22 mouse cellular contexts compared by ENCODE assay signal in genomic region chr2:32992130-32992529, GRCm38 (mm10). TPM values are rescaled to one million over a fixed set of nuclear protein-coding genes. Genes with fewer than 3 reads are reported as not detected.
DNase-seq lines count a peak whose midpoint lies in the region; ATAC-seq and TF ChIP-seq lines count a peak whose summit lies in the region.
"Had no signal": no experiment of that assay in that cellular context is flagged by ENCODE, and none has a peak within 500 bp of the region (broad histone marks: within the 10 kb centered on the region; RNA-seq: fewer than 3 reads in every experiment).

No protein-coding gene starts in this region.

- no peak for TF ChIP-seq CTCF in layer of hippocampus, adult 2 months (conservative IDR thresholded peaks at IDR 0.05)

- peak; percentile 96 for DNase-seq in heart, adult 11 months
- DNase-seq in heart, adult 8-10 months (ENCODE audit: low spot score), result no peak
- DNase-seq in layer of hippocampus, adult 2 months (ENCODE audit: low spot score in 2 of 2), result no peak
- DNase-seq in layer of hippocampus, postnatal 14 days (ENCODE audit: low spot score in 2 of 2), result no peak
- DNase-seq in right cerebral cortex, postnatal 10 days (ENCODE audit: low spot score in 2 of 2), result no peak
- no peak for DNase-seq in thymus, postnatal 36 days
- no peak for DNase-seq in embryo, embryonic 10.5 days (ENCODE audit: low spot score)
- DNase-seq: adrenal gland, postnatal 14 days; cerebellum, adult 8-10 months; cerebellum, postnatal 14 days; gastrocnemius, postnatal 14 days; heart, postnatal 10 days; heart, postnatal 4 days had no signal

- ATAC-seq in hematopoietic stem cell, adult 5-6 weeks (replicated peaks in 1 of 2; ENCODE audit: insufficient read depth in 1 of 2, low FRiP score in 2 of 2, low TSS enrichment in 1 of 2, low read depth in 1 of 2, poor library complexity in 2 of 2, severe bottlenecking in 2 of 2), result peak; percentile 77 to 91
- ATAC-seq: activated CD4-positive, CD25-positive, alpha-beta regulatory T cell, adult 4 months; forebrain, embryonic 16.5 days; hindbrain, postnatal 0 days; Patski had no signal

- H3K27ac ChIP-seq in layer of hippocampus, adult 2 months, result peak overlapping the region; percentile 28; the same call in 1 of the 2 replicates
- H3K27ac ChIP-seq: embryonic facial prominence, embryonic 13.5 days; forebrain, embryonic 12.5 days; heart, embryonic 10.5 days; hindbrain, embryonic 13.5 days; hindbrain, postnatal 0 days had no signal

- H3K4me3 ChIP-seq in layer of hippocampus, adult 2 months, result no peak overlapping the region
- H3K4me3 ChIP-seq: embryonic facial prominence, embryonic 13.5 days; forebrain, embryonic 12.5 days; heart, embryonic 10.5 days; hindbrain, embryonic 13.5 days had no signal

RNA-seq across cellular contexts. Expression of gene Slc2a8, which starts 10.2 kb away (rescaled TPM):
- 10 to 100 TPM; 15.2 to 20.2 (median 17.1) TPM for total RNA-seq in heart, adult 8-10 months (2022)
- 10 to 100 TPM; 19.1 to 21.7 TPM for total RNA-seq in layer of hippocampus, adult 2 months (2021)
- 10 to 100 TPM; 24.0 to 25.4 TPM for total RNA-seq in layer of hippocampus, postnatal 14 days (2021)
- total RNA-seq in hematopoietic stem cell, adult 5-6 weeks (2017), result 0.88 and 5.0 TPM in 2 replicates

RNA-seq across cellular contexts. Expression of gene Lrsam1, which starts 30.7 kb away (rescaled TPM):
- total RNA-seq in heart, adult 8-10 months (2022), result 10 to 100 TPM; 13.1 to 21.8 (median 17.5) TPM
- total RNA-seq in layer of hippocampus, adult 2 months (2021), result 10 to 100 TPM; 36.8 to 37.9 TPM
- 10 to 100 TPM; 33.9 to 38.2 TPM for total RNA-seq in layer of hippocampus, postnatal 14 days (2021)
- total RNA-seq in hematopoietic stem cell, adult 5-6 weeks (2017), result 4.9 and 5.1 TPM in 2 replicates

RNA-seq across cellular contexts. Expression of gene Rpl12, which starts 30.8 kb away (rescaled TPM):
- 10 to 100 TPM; 56.3 to 66.1 (median 58.9) TPM for total RNA-seq in heart, adult 8-10 months (2022)
- total RNA-seq in layer of hippocampus, adult 2 months (2021), result 100 to 1,000 TPM; 115 to 125 TPM
- 100 to 1,000 TPM; 120 to 122 TPM for total RNA-seq in layer of hippocampus, postnatal 14 days (2021)
- total RNA-seq in hematopoietic stem cell, adult 5-6 weeks (2017), result 2,548 and 2,599 TPM in 2 replicates

Comparison
In these comparisons a context has a peak if more than half of its experiments do, and no peak if none do; other contexts are left out.
1. RNA of gene Rpl12, which starts 30.8 kb away (total RNA-seq): 2,548 to 2,599 TPM in hematopoietic stem cell, adult 5-6 weeks; 115 to 125 TPM in layer of hippocampus, adult 2 months, 120 to 122 TPM in layer of hippocampus, postnatal 14 days and 56.3 to 66.1 TPM in heart, adult 8-10 months; every median in the first group is over 10 times any median in the second.